Mouse (Mus musculus): ENCODE results near the gene Hoxd10. TPM values are rescaled to one million over a fixed set of nuclear protein-coding genes. Genes with fewer than 3 reads are reported as not detected.

Hoxd10 gene
- total RNA-seq, 2 experiments from 2014 or later: 0.14 TPM; not detected in 1

GRCm38 (mm10) chr2:74661685-74662084 is 30.0 kb upstream of the Hoxd10 start:
- intact Hi-C loops (cut with DNase I): loop anchor here (2.0 to 5.0 kb wide), 2 partner anchors 595 to 1089 kb away; no protein-coding TSS in a partner anchor
- peak in 1 of 2 experiments; percentile 51 for DNase-seq

- intact Hi-C loops (cut with DNase I): loop anchor here (5.0 kb wide), 1 partner anchor 1091 kb away; no protein-coding TSS in a partner anchor
- peak in 1 of 2 experiments; percentile 60 for DNase-seq
Observed at GRCm38 (mm10) chr2:74663291-74663925, 28.3 kb upstream of the Hoxd10 start.

GRCm38 (mm10) chr2:74666411-74666810 is 25.3 kb upstream of the Hoxd10 start:
- no peak for DNase-seq
- intact Hi-C loops (cut with DNase I): no loop called here

- no peak for DNase-seq
- intact Hi-C loops (cut with DNase I): no loop called here
Observed at GRCm38 (mm10) chr2:74667191-74667841, 24.4 kb upstream of the Hoxd10 start.

GRCm38 (mm10) chr2:74667842-74668357 is 23.8 kb upstream of the Hoxd10 start, which contains the start of gene Hoxd13:
Hoxd13 (plus strand) TSS chr2:74668310.
- intact Hi-C loops (cut with DNase I): no loop called here
- DNase-seq: no peak

- no peak for DNase-seq
- intact Hi-C loops (cut with DNase I): no loop called here
Observed at GRCm38 (mm10) chr2:74668370-74669229, 23.1 kb upstream of the Hoxd10 start.

- intact Hi-C loops (cut with DNase I): no loop called here
- no peak for DNase-seq
Observed at GRCm38 (mm10) chr2:74669230-74669578, 22.5 kb upstream of the Hoxd10 start.

GRCm38 (mm10) chr2:74669650-74670235 is 22.0 kb upstream of the Hoxd10 start:
- intact Hi-C loops (cut with DNase I): no loop called here
- DNase-seq: no peak

GRCm38 (mm10) chr2:74670632-74671188 is 21.0 kb upstream of the Hoxd10 start:
- intact Hi-C loops (cut with DNase I): no loop called here
- DNase-seq: no peak

- intact Hi-C loops (cut with DNase I): loop anchor here (2.0 kb wide), 1 partner anchor 705 kb away; no protein-coding TSS in a partner anchor
- no peak for DNase-seq
Observed at GRCm38 (mm10) chr2:74671847-74672246, 19.9 kb upstream of the Hoxd10 start.

DNA sequence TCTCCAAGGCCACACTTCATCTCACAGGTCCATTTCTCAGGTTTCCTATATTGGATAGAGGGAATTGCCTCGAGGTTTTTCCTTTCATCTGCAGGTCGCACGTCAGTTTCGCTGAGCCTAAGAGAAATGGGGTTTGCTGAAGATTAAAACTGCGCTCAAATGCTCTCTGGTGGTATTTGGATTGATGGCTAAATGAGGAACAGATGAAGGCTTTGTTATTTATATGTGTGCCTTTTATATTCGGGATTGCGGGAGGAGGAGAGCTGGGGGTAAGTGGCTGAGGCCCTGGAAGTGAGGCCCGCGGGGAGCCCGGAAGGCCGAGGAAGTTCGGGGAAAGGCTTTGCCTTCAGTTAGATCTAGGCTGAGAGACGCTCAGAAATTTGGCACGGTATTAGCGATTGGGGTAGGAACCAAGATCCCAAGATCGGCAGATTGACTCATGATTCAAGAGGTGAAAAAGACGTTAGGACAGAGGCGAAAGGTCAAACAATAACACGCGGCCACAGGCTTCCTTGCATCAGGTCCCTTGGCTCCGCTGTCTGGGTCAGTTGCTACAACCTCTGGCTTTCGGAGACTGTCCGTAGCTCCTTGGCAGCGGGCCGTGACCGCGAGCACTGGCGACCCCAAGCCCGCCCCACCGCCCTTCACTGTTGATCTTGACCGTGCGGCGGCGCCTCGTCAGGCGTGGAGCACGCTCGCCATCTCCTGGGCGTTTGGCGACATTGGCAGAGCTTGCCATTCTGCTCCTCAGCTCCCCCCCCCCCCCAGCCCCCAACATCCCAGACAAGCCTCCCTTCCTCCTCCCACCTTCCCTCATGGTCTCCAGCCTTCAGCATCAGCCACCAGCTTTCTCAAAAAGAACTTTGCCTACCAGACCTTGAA is 19.0 kb upstream of the Hoxd10 start:
- intact Hi-C loops (cut with DNase I): loop anchor here (2.0 kb wide), 1 partner anchor 706 kb away; no protein-coding TSS in a partner anchor

GRCm38 (mm10) chr2:74673835-74674425 is 17.8 kb upstream of the Hoxd10 start:
- DNase-seq: no peak
- intact Hi-C loops (cut with DNase I): loop anchor here (2.0 kb wide), 1 partner anchor 707 kb away; no protein-coding TSS in a partner anchor

More for the DNA sequence above, 19.0 kb upstream of the Hoxd10 start:
- DNase-seq: peak in 1 of 2 experiments; percentile 66

DNA sequence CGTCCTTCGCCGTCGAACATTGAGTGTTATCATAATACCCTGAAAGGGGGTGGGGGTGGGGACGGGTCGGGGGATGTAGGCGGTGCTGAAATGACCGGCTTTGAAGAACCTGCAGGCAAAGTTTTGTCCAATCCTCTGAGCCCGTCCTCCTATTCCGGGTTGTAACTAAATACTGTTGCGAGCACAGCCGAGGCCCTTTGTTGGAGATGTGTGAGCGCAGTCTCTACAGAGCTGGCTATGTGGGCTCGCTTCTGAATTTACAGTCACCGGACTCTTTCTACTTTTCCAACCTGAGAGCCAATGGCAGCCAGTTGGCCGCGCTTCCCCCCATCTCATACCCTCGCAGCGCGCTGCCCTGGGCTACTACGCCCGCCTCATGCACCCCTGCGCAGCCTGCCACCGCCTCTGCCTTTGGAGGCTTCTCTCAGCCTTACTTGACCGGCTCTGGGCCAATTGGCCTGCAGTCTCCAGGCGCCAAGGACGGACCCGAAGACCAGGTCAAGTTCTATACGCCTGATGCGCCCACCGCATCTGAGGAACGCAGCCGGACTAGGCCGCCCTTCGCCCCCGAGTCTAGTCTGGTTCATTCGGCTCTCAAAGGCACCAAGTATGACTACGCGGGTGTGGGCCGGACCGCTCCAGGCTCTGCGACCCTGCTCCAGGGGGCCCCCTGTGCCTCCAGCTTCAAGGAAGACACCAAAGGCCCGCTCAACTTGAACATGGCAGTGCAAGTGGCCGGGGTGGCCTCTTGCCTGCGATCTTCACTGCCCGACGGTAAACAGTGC is 16.7 kb upstream of the Hoxd10 start, which contains the start of gene Hoxd12:
Hoxd12 (plus strand) TSS at position 133 of the 785 bp plus-strand sequence.
- intact Hi-C loops (cut with DNase I): no loop called here

DNA sequence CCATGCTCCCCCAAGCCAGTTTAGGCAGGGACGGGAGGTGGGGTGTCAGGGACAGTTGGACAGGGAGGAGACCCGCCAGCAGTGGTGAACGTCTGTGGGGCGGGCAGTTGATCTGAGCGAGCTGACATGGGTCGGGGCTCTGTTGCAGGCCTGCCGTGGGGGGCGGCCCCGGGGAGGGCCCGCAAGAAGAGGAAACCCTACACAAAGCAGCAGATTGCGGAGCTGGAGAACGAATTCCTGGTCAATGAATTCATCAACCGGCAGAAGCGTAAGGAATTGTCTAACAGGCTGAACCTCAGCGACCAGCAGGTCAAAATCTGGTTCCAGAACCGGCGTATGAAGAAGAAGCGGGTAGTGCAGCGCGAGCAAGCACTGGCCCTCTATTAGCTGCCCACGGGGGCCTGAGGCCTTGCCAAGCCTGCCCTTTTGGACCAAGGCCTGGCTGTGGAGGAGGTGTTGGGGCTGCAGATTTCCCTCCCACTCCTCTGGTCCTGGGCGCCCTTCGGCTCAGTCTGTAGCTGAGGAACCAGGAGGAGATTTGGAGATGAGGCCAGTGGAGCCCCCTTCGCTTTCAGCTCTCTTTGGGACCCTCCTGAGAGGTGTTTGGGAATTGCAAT is 15.9 kb upstream of the Hoxd10 start:
- intact Hi-C loops (cut with DNase I): no loop called here
- DNase-seq: no peak

More for the DNA sequence above, 16.7 kb upstream of the Hoxd10 start, which contains the start of gene Hoxd12:
- DNase-seq: no peak

GRCm38 (mm10) chr2:74676376-74677052 is 15.2 kb upstream of the Hoxd10 start:
- intact Hi-C loops (cut with DNase I): no loop called here
- no peak for DNase-seq

- DNase-seq: no peak
- intact Hi-C loops (cut with DNase I): no loop called here
Observed at GRCm38 (mm10) chr2:74677106-74677505, 14.6 kb upstream of the Hoxd10 start.

Measured in heart, postnatal 14 days (tissue).